Mouse (Mus musculus) lung, embryonic 14.5 days (tissue): Measurements from ENCODE around the gene Dop1b. TPM values are rescaled to one million over a fixed set of nuclear protein-coding genes. Genes with fewer than 3 reads are reported as not detected.

Experiments used
- ATAC-seq: fragments of 200-750 bp; cut with Nextera tagmentation; 2 replicates; pipeline ENCODE4 v1.8.0; 2017; ENCODE audit warnings: mild to moderate bottlenecking, moderate TSS enrichment, moderate library complexity; ENCODE audit not compliant: insufficient read depth
- DNase-seq: peaks from one replicate; pipeline ENCODE4 v3.0.0-alpha.2; 2015
- H3K27ac ChIP-seq: fragments of 300-500 bp; sonication (generic); 2 replicates; pipeline ENCODE4 v1.5.1; 2014; ENCODE audit warnings: low read depth, mild to moderate bottlenecking, moderate library complexity
- H3K27me3 ChIP-seq: fragments of 300-500 bp; sonication (generic); 2 replicates; pipeline ENCODE4 v1.6.1; 2014; ENCODE audit warnings: low read length, control low read depth; ENCODE audit not compliant: insufficient read depth
- H3K36me3 ChIP-seq: fragments of 300-500 bp; sonication (generic); 2 replicates; pipeline ENCODE4 v1.6.1; 2014; ENCODE audit warnings: control low read depth; ENCODE audit not compliant: insufficient read depth
- H3K4me1 ChIP-seq: fragments of 300-500 bp; sonication (generic); 2 replicates; pipeline ENCODE4 v1.6.1; 2014; ENCODE audit warnings: antibody characterized with exemption, control low read depth; ENCODE audit not compliant: insufficient read depth
- H3K4me2 ChIP-seq: fragments of 300-500 bp; sonication (generic); 2 replicates; pipeline ENCODE4 v1.6.1; 2014; ENCODE audit warnings: mild to moderate bottlenecking
- H3K4me3 ChIP-seq: fragments of 300-500 bp; sonication (generic); 2 replicates; pipeline ENCODE4 v1.5.1; 2014; ENCODE audit warnings: low read depth, low read length
- H3K9ac ChIP-seq: fragments of 300-500 bp; sonication (generic); 2 replicates; pipeline ENCODE4 v1.6.1; 2014
- H3K9me3 ChIP-seq: fragments of 300-500 bp; sonication (generic); 2 replicates; pipeline ENCODE4 v1.6.1; 2016; ENCODE audit warnings: low read depth, low read length, control low read depth
- CTCF ChIP-seq: IDR thresholded peaks from 2 replicates; pipeline ENCODE4 v1.5.1; 2016; ENCODE audit warnings: antibody characterized with exemption, low read depth
- WGBS: fragments of 180-500 bp; shearing (Covaris S2); extraction: QIAGEN DNeasy Blood & Tissue Kit; methylation state at CpG from one replicate; pipeline ENCODE4 v1.1.7; 2014; 5-methylcytosine and 5-hydroxymethylcytosine counted together
- polyA plus RNA-seq: library from polyadenylated mRNA; unstranded; fragments of >200 nt; fragmentation: Nextera tagmentation; extraction: Ambion mirVana; gene quantifications from 2 replicates; pipeline ENCODE4 v1.2.1, GENCODE M21; 2014

Gene Dop1b
- polyA plus RNA-seq, 1 experiment from 2014 or later: 13.4 TPM

DNA sequence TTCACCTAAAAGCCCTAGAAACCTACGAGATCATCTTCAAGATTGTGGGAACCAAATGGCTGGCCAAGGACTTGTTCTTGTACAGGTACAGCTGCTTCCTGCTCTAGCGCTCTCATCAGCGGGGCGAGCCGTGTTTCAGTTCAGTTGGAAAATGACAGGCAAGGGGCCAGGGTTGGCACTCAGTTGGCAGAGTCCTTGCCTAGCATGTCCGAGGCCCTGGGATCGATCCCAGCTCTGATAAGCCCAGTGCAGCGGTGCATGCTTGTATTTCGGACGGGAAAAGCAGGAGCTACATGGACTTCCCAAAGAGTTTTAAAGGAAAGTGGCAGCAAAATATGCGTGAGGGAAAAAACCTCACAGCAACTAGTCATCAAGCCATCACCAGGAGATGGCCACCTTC, 27.5 kb downstream of the Dop1b start:
- Histone ChIP-seq H3K4me3 (no peak overlapping the region), H3K27ac (no peak overlapping the region), H3K36me3 (peaks cover 5% of the 10 kb centered on the region; the same call in 1 of the 2 replicates), H3K27me3 (no peaks in the 10 kb centered on the region), H3K4me2 (no peak overlapping the region), H3K9ac (no peak overlapping the region), H3K4me1 (no peaks in the 10 kb centered on the region), H3K9me3 (no peaks in the 10 kb centered on the region)
- TF ChIP-seq CTCF: no peak
- DNase-seq: no peak
- ATAC-seq: no peak
- WGBS: 92% methylated on average over 11 of the region's 11 CpGs

DNA sequence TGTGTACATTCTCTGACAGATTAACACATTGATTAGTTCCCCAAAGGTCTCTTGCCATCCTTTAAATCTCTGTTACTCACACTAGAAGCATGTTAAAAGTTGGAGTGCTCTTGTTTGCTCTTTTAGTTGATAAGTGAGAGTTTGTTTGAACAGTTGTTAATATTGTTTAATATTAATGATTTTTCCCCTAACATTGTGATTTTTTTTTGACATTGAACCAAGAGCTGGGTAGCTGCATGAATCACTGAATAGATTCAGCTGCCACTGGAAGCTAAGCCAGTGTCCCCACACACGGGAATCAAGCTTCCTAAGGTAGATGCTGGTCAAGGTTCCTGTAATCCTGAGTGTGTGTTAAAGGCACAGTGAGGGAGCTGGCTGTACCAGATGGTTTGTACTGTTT, 31.2 kb downstream of the Dop1b start:
- H3K9me3 ChIP-seq: no peaks in the 10 kb centered on the region
- no peak for ATAC-seq
- H3K9ac ChIP-seq: no peak overlapping the region
- peak; percentile 9 for DNase-seq
- 21% methylated on average over 1 of the region's 1 CpGs for WGBS
- H3K4me1 ChIP-seq: no peaks in the 10 kb centered on the region
- H3K4me2 ChIP-seq: no peak overlapping the region
- 0 out of 2 replicates have a peak, but pooled peaks cover 5% of the 10 kb centered on the region for H3K36me3 ChIP-seq
- no peak overlapping the region for H3K4me3 ChIP-seq
- H3K27me3 ChIP-seq: no peaks in the 10 kb centered on the region
- H3K27ac ChIP-seq: peak overlapping the region; percentile 12; the same call in 1 of the 2 replicates
- no peak for TF ChIP-seq CTCF

- 0 out of 2 replicates have a peak, but pooled peaks cover 5% of the 10 kb centered on the region for H3K36me3 ChIP-seq
- no peak overlapping the region for H3K27ac ChIP-seq
- H3K4me1 ChIP-seq: no peaks in the 10 kb centered on the region
- no peak overlapping the region for H3K4me2 ChIP-seq
- peak; percentile 29 for TF ChIP-seq CTCF
- H3K9ac ChIP-seq: no peak overlapping the region
- no peak for ATAC-seq
- H3K9me3 ChIP-seq: no peaks in the 10 kb centered on the region
- 62% methylated on average over 5 of the region's 5 CpGs for WGBS
- DNase-seq: peak; percentile 34
- no peak overlapping the region for H3K4me3 ChIP-seq
- no peaks in the 10 kb centered on the region for H3K27me3 ChIP-seq
Observed at GRCm38 (mm10) chr16:93744049-93744490, 32.4 kb downstream of the Dop1b start.

- peak; percentile 35; the same call in 1 of the 2 replicates for ATAC-seq
- Histone ChIP-seq H3K9ac (no peak overlapping the region), H3K36me3 (0 out of 2 replicates have a peak, but pooled peaks cover 3% of the 10 kb centered on the region), H3K4me1 (no peaks in the 10 kb centered on the region), H3K27ac (no peak overlapping the region), H3K4me2 (no peak overlapping the region), H3K27me3 (no peaks in the 10 kb centered on the region), H3K9me3 (no peaks in the 10 kb centered on the region), H3K4me3 (no peak overlapping the region)
- WGBS: 66% methylated on average over 10 of the region's 10 CpGs
- no peak for DNase-seq
- TF ChIP-seq CTCF: no peak
Observed at GRCm38 (mm10) chr16:93744804-93745340, 33.2 kb downstream of the Dop1b start.

DNA sequence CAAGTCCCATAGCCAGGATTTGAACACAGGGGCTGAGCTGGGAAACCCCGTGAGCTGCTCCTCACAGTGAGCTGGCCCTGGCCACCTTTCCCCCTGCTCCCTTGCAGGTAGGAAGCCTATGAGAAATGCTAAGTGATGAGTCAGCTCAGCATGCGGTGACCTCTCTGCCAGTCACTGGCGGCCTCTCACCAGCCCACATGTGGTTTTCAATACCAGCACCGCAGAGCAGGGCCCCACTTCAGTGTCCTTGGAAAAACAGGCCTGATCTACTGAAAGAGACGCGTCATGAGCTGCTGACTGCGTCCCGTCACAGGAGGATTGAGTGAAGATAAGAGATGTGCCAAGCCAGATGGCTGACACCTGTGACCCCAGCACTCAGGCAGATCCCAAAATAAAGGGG, 34.7 kb downstream of the Dop1b start:
- Histone ChIP-seq H3K4me1 (no peaks in the 10 kb centered on the region), H3K9ac (no peak overlapping the region), H3K4me2 (no peak overlapping the region), H3K9me3 (no peaks in the 10 kb centered on the region), H3K4me3 (no peak overlapping the region), H3K27me3 (no peaks in the 10 kb centered on the region), H3K27ac (no peak overlapping the region), H3K36me3 (no peaks in the 10 kb centered on the region)
- no peak for TF ChIP-seq CTCF
- DNase-seq (no peak), ATAC-seq (no peak)
- 62% methylated on average over 8 of the region's 8 CpGs for WGBS

DNA sequence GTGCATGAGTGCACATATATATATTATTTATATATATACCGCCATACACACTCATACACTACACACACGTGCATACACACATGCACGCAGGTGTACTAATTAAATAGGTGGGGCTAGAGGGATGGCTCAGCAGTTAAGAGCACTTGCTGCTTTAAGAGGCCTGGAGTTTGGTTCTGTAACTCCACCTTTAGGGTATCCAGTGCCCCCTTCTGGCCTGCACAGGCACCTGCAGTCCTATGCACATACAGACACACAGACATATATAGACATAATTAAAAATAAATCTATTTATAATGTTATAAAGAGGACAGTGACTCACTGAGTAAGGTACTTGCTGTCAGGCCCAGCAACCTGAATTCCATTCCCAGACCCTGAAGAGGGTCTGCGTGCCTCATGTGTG, 35.3 kb downstream of the Dop1b start:
- 92% methylated on average over 4 of the region's 4 CpGs for WGBS
- Histone ChIP-seq H3K9me3 (no peaks in the 10 kb centered on the region), H3K4me1 (no peaks in the 10 kb centered on the region), H3K4me2 (no peak overlapping the region), H3K27me3 (no peaks in the 10 kb centered on the region), H3K27ac (no peak overlapping the region), H3K9ac (no peak overlapping the region), H3K4me3 (no peak overlapping the region), H3K36me3 (no peaks in the 10 kb centered on the region)
- ATAC-seq (no peak), DNase-seq (no peak)
- TF ChIP-seq CTCF: peak; percentile 44

DNA sequence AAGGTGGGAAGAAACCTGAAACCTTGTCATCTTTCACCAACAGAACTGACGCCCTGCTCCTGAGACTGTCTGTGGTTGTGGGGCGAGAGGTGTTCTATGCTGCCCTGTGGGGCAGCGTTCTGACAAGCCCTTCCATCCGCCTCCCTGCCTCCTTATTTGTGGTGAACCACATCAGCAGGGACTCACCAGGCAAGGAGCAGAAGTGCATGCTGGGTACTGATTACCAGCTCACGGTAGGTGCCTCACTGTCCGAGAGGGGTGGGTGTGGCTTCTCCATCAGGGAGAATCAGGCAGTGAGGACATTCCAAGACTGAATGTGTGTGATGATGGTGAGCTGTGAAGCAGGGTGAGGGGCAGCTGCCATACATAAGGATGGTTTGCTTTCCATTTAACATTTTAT, 35.7 kb downstream of the Dop1b start:
- Histone ChIP-seq H3K9me3 (no peaks in the 10 kb centered on the region), H3K36me3 (no peaks in the 10 kb centered on the region), H3K4me3 (no peak overlapping the region), H3K27ac (no peak overlapping the region), H3K4me1 (no peaks in the 10 kb centered on the region), H3K9ac (no peak overlapping the region), H3K4me2 (no peak overlapping the region), H3K27me3 (no peaks in the 10 kb centered on the region)
- TF ChIP-seq CTCF: no peak
- no peak for DNase-seq
- WGBS: 71% methylated on average over 6 of the region's 6 CpGs
- no peak for ATAC-seq
